Mouse (Mus musculus) layer of hippocampus, adult 2 months (tissue): ENCODE measurements around the gene Samt2. TPM values are rescaled to one million over a fixed set of nuclear protein-coding genes. Genes with fewer than 3 reads are reported as not detected.
"Not testable (repeated sequence)": the region's sequence is repeated elsewhere in the genome, so short reads cannot be mapped to it uniquely, and the experiment has no call there.

Experiments used
- DNase-seq, 2 experiments: peaks; one replicate each; pipeline ENCODE4 v3.0.0; 2022; ENCODE audit warnings: low spot score in 2 of 2
- H3K27ac ChIP-seq: fragments of 200-600 bp; 2 replicates; pipeline ENCODE4 v1.8.1; 2022
- H3K4me3 ChIP-seq: fragments of 200-600 bp; 2 replicates; pipeline ENCODE4 v1.8.1; 2022; ENCODE audit warnings: mild to moderate bottlenecking
- long read RNA-seq, 2 experiments: library from polyadenylated mRNA; stranded (forward); transcript quantifications; one replicate each; pipeline ENCODE4 v2.0.0; 2021; ENCODE audit warnings: borderline mapping rate in 2 of 2
- total RNA-seq, 2 experiments: library from RNA; stranded (reverse); gene quantifications; 2 replicates each; pipeline ENCODE4 v1.2.3; 2021

The Samt2 gene
- not detected for total RNA-seq
- long read RNA-seq, experiment 1, result 0 reads
- long read RNA-seq, experiment 2, result 0 reads

DNA sequence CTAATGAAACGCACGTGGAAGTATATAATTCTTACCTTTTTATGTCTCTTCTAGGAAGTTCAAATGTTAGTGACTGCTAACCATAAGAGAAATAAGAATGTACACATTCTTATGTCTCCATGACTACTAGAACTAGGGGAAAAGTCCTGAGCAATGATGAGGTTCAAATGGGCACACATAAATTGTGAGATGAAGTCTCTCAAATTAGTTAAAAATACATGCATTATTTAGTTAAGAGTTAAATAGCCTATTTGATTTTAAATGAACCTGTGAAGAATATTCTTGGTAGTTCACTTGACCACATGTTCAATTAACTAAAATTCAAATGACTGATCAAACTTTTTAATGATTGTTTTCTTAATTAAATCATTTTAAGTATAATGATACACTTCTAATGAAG is at the start of gene Samt2:
TSS of gene Samt2 (minus strand) at position 101 of the 400 bp plus-strand sequence.
- not testable (repeated sequence) for H3K4me3 ChIP-seq, H3K27ac ChIP-seq, DNase-seq

Other genes with a start within 250 kb of the Samt2 start
- not detected for gene 4930524N10Rik, start 236.0 kb downstream of the Samt2 start, total RNA-seq
- gene Samt4, start 97.4 kb downstream of the Samt2 start, total RNA-seq, result not detected